Mouse (Mus musculus) forebrain, embryonic 15.5 days (tissue): Measurements from ENCODE around the gene Akap3. TPM values are rescaled to one million over a fixed set of nuclear protein-coding genes. Genes with fewer than 3 reads are reported as not detected.
A peak's percentile ranks its signal among the peaks of the same experiment; 100 is the strongest.

Experiments
- ATAC-seq: fragments of 200-750 bp; cut with Nextera tagmentation; replicated peaks from 2 replicates; pipeline ENCODE4 v1.8.0; 2017; ENCODE audit warnings: mild to moderate bottlenecking, moderate TSS enrichment, moderate library complexity
- H3K27ac ChIP-seq: fragments of 300-500 bp; sonication (generic); replicated peaks from 2 replicates; pipeline ENCODE4 v1.5.1; 2015; ENCODE audit warnings: mild to moderate bottlenecking, inconsistent platforms
- H3K27me3 ChIP-seq: fragments of 300-500 bp; sonication (generic); 2 replicates; pipeline ENCODE4 v1.6.1; 2015; ENCODE audit warnings: inconsistent platforms
- H3K36me3 ChIP-seq: fragments of 300-500 bp; sonication (generic); 2 replicates; pipeline ENCODE4 v1.6.1; 2015; ENCODE audit warnings: mild to moderate bottlenecking, inconsistent platforms
- H3K4me1 ChIP-seq: fragments of 300-500 bp; sonication (generic); 2 replicates; pipeline ENCODE4 v1.6.1; 2015; ENCODE audit warnings: inconsistent platforms
- H3K4me2 ChIP-seq: fragments of 300-500 bp; sonication (generic); replicated peaks from 2 replicates; pipeline ENCODE4 v1.6.1; 2015; ENCODE audit warnings: mild to moderate bottlenecking, inconsistent platforms
- H3K4me3 ChIP-seq: fragments of 300-500 bp; sonication (generic); 2 replicates; pipeline ENCODE4 v1.5.1; 2015; ENCODE audit warnings: mild to moderate bottlenecking, inconsistent platforms
- H3K9ac ChIP-seq: fragments of 300-500 bp; sonication (generic); replicated peaks from 2 replicates; pipeline ENCODE4 v1.6.1; 2015; ENCODE audit warnings: mild to moderate bottlenecking, inconsistent platforms
- H3K9me3 ChIP-seq: fragments of 300-500 bp; sonication (generic); 2 replicates; pipeline ENCODE4 v1.6.1; 2016; ENCODE audit warnings: inconsistent platforms
- WGBS: fragments of 180-500 bp; shearing (Covaris S2); methylation state at CpG from one replicate; pipeline ENCODE4 v1.1.7; 2015; ENCODE audit warnings: mixed read lengths; 5-methylcytosine and 5-hydroxymethylcytosine counted together
- polyA plus RNA-seq: library from polyadenylated mRNA; unstranded; fragments of >200 nt; fragmentation: Nextera tagmentation; extraction: Ambion mirVana; gene quantifications from 2 replicates; pipeline ENCODE4 v1.2.1, GENCODE M21; 2015

The Akap3 gene
- 0.25 TPM in 1 of 2 replicates, not detected in the other for polyA plus RNA-seq

- H3K36me3 ChIP-seq = no peaks in the 10 kb centered on the region
- ATAC-seq = no peak
- H3K27me3 ChIP-seq = no peaks in the 10 kb centered on the region
- peaks cover 9% of the 10 kb centered on the region for H3K4me1 ChIP-seq
- H3K4me2 ChIP-seq = no peak within 1 kb of the TSS
- H3K27ac ChIP-seq = no peak within 1 kb of the TSS
- no peak within 1 kb of the TSS for H3K4me3 ChIP-seq
- no peaks in the 10 kb centered on the region for H3K9me3 ChIP-seq
- no peak within 1 kb of the TSS for H3K9ac ChIP-seq
Measured at GRCm38 (mm10) chr6:126852881-126853280, at the start of gene Akap3. Gene Akap3 (plus strand): TSS chr6:126853098.

DNA sequence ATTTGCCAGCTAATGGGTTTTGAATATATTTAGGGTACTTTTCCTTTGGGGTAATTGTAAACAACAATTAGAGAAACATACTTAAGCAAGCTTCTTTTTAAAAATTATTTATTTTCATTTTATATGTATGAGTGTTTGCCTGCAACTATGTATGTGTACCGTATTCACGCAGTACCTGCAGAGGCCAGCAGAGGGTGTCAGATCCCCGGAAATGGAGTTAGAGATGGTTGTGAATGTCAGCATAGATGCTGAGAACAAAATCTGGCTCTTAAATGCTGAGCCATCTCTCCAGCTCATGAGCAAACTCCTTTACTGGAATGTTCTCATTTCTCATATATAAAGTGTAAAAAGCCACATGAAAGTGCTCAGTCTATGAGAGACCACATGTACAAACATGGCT, 46.1 kb upstream of the Akap3 start:
- Histone ChIP-seq H3K4me1 (no peaks in the 10 kb centered on the region), H3K9ac (no peak overlapping the region), H3K36me3 (no peaks in the 10 kb centered on the region), H3K9me3 (no peaks in the 10 kb centered on the region), H3K4me3 (no peak overlapping the region), H3K27ac (no peak overlapping the region), H3K4me2 (no peak overlapping the region), H3K27me3 (no peaks in the 10 kb centered on the region)
- 89% methylated on average over 3 of the region's 3 CpGs for WGBS
- ATAC-seq = no peak

GRCm38 (mm10) chr6:126808134-126808533, 44.8 kb upstream of the Akap3 start:
- Histone ChIP-seq H3K4me3 (no peak overlapping the region), H3K27me3 (no peaks in the 10 kb centered on the region), H3K4me1 (no peaks in the 10 kb centered on the region), H3K9ac (no peak overlapping the region), H3K9me3 (no peaks in the 10 kb centered on the region), H3K36me3 (no peaks in the 10 kb centered on the region), H3K27ac (peak overlapping the region; percentile 40; the same call in 1 of the 2 replicates), H3K4me2 (no peak overlapping the region)
- WGBS = 71% methylated on average over 4 of the region's 4 CpGs
- ATAC-seq = no peak

DNA sequence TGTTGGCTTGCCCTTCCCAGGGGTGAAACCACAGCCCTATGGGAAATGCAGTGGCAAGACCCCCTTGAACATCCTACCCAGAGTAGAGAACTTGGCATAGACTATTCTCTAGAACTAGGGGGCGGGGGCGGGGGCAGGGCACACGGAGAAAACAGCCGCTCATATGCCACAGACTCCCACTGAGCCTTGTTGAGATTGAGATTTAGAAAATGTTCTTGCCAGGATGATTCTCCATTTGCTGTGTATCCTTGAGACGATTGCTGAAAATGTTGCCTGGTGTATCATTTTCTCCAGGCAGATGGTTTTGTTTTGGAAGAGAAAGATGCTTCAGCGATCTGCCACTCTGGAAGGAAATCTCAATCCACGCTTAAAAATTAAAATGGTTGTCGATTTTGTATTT, 44.3 kb upstream of the Akap3 start:
- H3K4me1 ChIP-seq = no peaks in the 10 kb centered on the region
- no peak for ATAC-seq
- no peak overlapping the region for H3K4me2 ChIP-seq
- no peaks in the 10 kb centered on the region for H3K36me3 ChIP-seq
- no peak overlapping the region for H3K9ac ChIP-seq
- 81% methylated on average over 8 of the region's 8 CpGs for WGBS
- no peaks in the 10 kb centered on the region for H3K27me3 ChIP-seq
- peak overlapping the region; percentile 40; the same call in 1 of the 2 replicates for H3K27ac ChIP-seq
- H3K9me3 ChIP-seq = no peaks in the 10 kb centered on the region
- no peak overlapping the region for H3K4me3 ChIP-seq

GRCm38 (mm10) chr6:126811481-126811880, 41.4 kb upstream of the Akap3 start:
- no peaks in the 10 kb centered on the region for H3K9me3 ChIP-seq
- H3K36me3 ChIP-seq = no peaks in the 10 kb centered on the region
- H3K4me1 ChIP-seq = no peaks in the 10 kb centered on the region
- H3K4me3 ChIP-seq = no peak overlapping the region
- H3K9ac ChIP-seq = no peak overlapping the region
- H3K27me3 ChIP-seq = no peaks in the 10 kb centered on the region
- H3K27ac ChIP-seq = no peak overlapping the region
- ATAC-seq = no peak
- WGBS = 89% methylated on average over 4 of the region's 4 CpGs
- no peak overlapping the region for H3K4me2 ChIP-seq

DNA sequence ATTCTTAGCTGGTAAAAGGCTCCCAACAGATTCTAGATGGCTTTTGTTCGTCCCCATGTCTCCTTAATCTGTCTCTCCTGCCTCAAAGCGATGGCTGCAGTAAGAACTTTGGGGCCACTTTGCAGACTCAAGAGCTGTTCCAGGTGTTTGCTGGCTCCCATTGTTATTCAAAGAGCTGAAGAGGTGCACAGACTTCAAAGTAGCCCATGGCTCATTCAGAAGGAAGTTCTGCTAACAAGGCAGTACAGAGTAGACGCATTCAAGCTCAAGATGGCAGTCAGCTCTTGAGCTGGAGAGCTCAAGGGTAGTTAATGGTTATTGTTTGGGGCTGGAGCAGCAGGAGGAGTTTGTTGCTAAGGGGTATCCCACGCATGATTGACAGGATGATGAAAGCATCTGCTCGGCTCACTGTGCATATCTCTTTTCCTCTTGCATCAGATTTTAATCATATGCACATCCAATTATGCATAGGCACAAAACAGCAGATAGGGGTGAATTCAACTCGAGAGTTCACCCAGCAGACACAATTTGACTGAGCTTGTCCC, 37.6 kb upstream of the Akap3 start:
- no peak overlapping the region for H3K9ac ChIP-seq
- no peak overlapping the region for H3K4me3 ChIP-seq
- H3K9me3 ChIP-seq = no peaks in the 10 kb centered on the region
- H3K27me3 ChIP-seq = no peaks in the 10 kb centered on the region
- peaks cover 9% of the 10 kb centered on the region for H3K36me3 ChIP-seq
- no peaks in the 10 kb centered on the region for H3K4me1 ChIP-seq
- H3K27ac ChIP-seq = no peak overlapping the region
- no peak overlapping the region for H3K4me2 ChIP-seq
- WGBS = 46% methylated on average over 6 of the region's 6 CpGs
- ATAC-seq = no peak

GRCm38 (mm10) chr6:126816338-126816737, 36.6 kb upstream of the Akap3 start:
- Histone ChIP-seq H3K27ac (no peak overlapping the region), H3K4me2 (no peak overlapping the region), H3K27me3 (no peaks in the 10 kb centered on the region), H3K4me3 (no peak overlapping the region), H3K9me3 (no peaks in the 10 kb centered on the region), H3K36me3 (peaks cover 18% of the 10 kb centered on the region), H3K4me1 (no peaks in the 10 kb centered on the region), H3K9ac (no peak overlapping the region)
- ATAC-seq = no peak
- WGBS = 95% methylated on average over 8 of the region's 8 CpGs

- 0 out of 2 replicates have a peak, but pooled peaks have one; percentile 55 for ATAC-seq
- peaks cover 78% of the 10 kb centered on the region for H3K36me3 ChIP-seq
- H3K27ac ChIP-seq = no peak overlapping the region
- H3K27me3 ChIP-seq = no peaks in the 10 kb centered on the region
- no peaks in the 10 kb centered on the region for H3K4me1 ChIP-seq
- no peak overlapping the region for H3K4me2 ChIP-seq
- H3K9me3 ChIP-seq = no peaks in the 10 kb centered on the region
- H3K9ac ChIP-seq = no peak overlapping the region
- no peak overlapping the region for H3K4me3 ChIP-seq
- 75% methylated on average over 3 of the region's 3 CpGs for WGBS
Measured at GRCm38 (mm10) chr6:126823087-126823486, 29.8 kb upstream of the Akap3 start.

- Histone ChIP-seq H3K36me3 (peaks cover 90% of the 10 kb centered on the region), H3K4me1 (no peaks in the 10 kb centered on the region), H3K4me2 (no peak overlapping the region), H3K9me3 (no peaks in the 10 kb centered on the region), H3K27ac (no peak overlapping the region), H3K4me3 (no peak overlapping the region), H3K27me3 (no peaks in the 10 kb centered on the region), H3K9ac (no peak overlapping the region)
- 90% methylated on average over 8 of the region's 8 CpGs for WGBS
- ATAC-seq = no peak
Measured at GRCm38 (mm10) chr6:126836628-126837027, 16.3 kb upstream of the Akap3 start.

GRCm38 (mm10) chr6:126848712-126849704, 3.9 kb upstream of the Akap3 start, which contains the start of gene Ndufa9:
Gene Ndufa9 (minus strand): TSS chr6:126849136.
- no peaks in the 10 kb centered on the region for H3K9me3 ChIP-seq

GRCm38 (mm10) chr6:126877118-126877517, 24.2 kb downstream of the Akap3 start:
- WGBS = 90% methylated on average over 8 of the region's 8 CpGs
- no peak for ATAC-seq
- no peak overlapping the region for H3K4me2 ChIP-seq
- H3K4me1 ChIP-seq = no peaks in the 10 kb centered on the region
- H3K9me3 ChIP-seq = no peaks in the 10 kb centered on the region
- H3K9ac ChIP-seq = no peak overlapping the region
- H3K27ac ChIP-seq = no peak overlapping the region
- H3K4me3 ChIP-seq = no peak overlapping the region
- no peaks in the 10 kb centered on the region for H3K27me3 ChIP-seq
- H3K36me3 ChIP-seq = no peaks in the 10 kb centered on the region

More at GRCm38 (mm10) chr6:126848712-126849704, 3.9 kb upstream of the Akap3 start, which contains the start of gene Ndufa9:
- peak within 1 kb of the TSS; percentile 78 for H3K27ac ChIP-seq
- 4% methylated on average over 46 of the region's 46 CpGs for WGBS
- peak within 1 kb of the TSS; percentile 62 for H3K4me3 ChIP-seq
- H3K36me3 ChIP-seq = peaks cover 5% of the 10 kb centered on the region
- H3K9ac ChIP-seq = peak within 1 kb of the TSS; percentile 82
- ATAC-seq = peak; percentile 93
- peak within 1 kb of the TSS; percentile 87 for H3K4me2 ChIP-seq
- H3K4me1 ChIP-seq = peaks cover 18% of the 10 kb centered on the region
- H3K27me3 ChIP-seq = no peaks in the 10 kb centered on the region

- no peak for ATAC-seq
Measured at GRCm38 (mm10) chr6:126907378-126907777, 54.5 kb downstream of the Akap3 start.

More at GRCm38 (mm10) chr6:126907378-126907777, 54.5 kb downstream of the Akap3 start:
- Histone ChIP-seq H3K36me3 (no peaks in the 10 kb centered on the region), H3K27ac (no peak overlapping the region), H3K4me1 (no peaks in the 10 kb centered on the region), H3K27me3 (no peaks in the 10 kb centered on the region), H3K4me3 (no peak overlapping the region), H3K4me2 (no peak overlapping the region), H3K9ac (no peak overlapping the region), H3K9me3 (no peaks in the 10 kb centered on the region)
- 75% methylated on average over 4 of the region's 5 CpGs for WGBS
